Mouse (Mus musculus) ES-E14 (cell line): ENCODE results near the gene Phf1.

Experiments used
- CHD2 ChIP-seq: IDR thresholded peaks from 2 replicates; pipeline ENCODE4 v1.6.1; 2014; ENCODE audit warnings: mild to moderate bottlenecking, low read depth, low read length, inconsistent platforms
- HCFC1 ChIP-seq: IDR thresholded peaks from 2 replicates; pipeline ENCODE4 v1.6.1; 2012; ENCODE audit warnings: low read length, inconsistent platforms, borderline replicate concordance; ENCODE audit not compliant: insufficient read depth
- MAFK ChIP-seq: IDR thresholded peaks from 2 replicates; pipeline ENCODE4 v1.6.1; 2014; ENCODE audit warnings: mild to moderate bottlenecking, low read depth, low read length, inconsistent platforms; ENCODE audit not compliant: insufficient read depth
- ZC3H11A ChIP-seq: IDR thresholded peaks from 2 replicates; pipeline ENCODE4 v1.6.1; 2012; ENCODE audit warnings: low read depth, mild to moderate bottlenecking, inconsistent platforms, low read length, borderline replicate concordance

DNA sequence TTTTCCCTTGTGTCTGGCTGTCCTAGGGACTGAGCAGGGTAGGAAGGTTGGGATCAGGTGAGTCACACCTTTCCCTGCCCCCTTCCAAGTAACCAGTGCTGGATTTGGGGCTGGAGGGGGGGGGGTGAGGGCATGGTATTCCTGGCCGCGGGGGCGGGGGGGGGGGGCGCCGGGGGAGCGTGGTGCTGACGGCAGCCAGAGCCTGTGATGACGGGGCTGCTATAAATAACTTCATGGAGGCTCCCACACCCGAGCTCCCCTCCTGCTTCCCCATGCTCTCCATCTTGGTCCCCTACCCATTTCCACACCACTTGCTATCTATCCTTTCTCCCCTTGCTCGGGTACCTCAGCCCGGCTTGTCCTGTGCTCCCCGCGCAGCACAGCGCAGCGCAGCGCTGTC lies 20.9 kb downstream of the Phf1 start:
- TF ChIP-seq ZC3H11A (no peak), HCFC1 (no peak), CHD2 (no peak), MAFK (no peak)
